In the genomic region with DNA sequence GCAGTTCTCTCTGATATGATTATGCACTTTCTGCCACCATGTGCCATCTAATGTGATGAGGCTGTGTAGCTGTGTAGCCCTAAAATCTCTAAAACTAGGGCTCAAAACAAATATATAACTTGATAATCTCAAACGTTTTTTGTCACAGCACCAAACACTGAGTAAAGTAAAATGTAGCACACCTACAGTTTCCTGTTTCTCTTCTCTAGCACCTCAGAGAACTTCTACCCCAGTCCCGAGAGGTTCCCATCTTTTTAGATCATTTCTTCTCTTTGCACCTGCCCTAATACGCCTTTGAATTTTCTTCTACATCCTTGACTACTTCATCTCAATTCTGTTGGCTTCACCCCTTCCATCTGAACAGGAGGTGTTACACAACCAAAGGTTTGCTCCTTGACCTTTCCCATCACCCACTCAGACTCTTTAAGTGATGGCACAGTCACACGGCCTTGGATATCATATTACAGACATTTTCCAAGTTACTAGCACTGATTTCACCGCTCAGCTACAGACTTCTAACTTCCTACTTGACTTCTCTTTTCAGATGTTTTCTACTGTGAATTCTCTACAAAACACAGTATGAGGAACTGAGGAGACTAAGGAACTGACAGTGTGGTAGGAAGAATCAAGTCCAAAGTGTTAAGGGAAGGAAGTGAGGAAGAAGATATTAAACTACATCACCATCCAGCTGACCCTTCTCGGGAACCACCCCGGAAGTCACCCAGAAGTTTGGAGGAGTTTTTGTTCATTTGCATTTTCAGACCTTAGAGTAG, we compare ENCODE assay signal across 16 mouse cellular contexts.
DNase-seq lines count a peak whose midpoint lies in the region; ATAC-seq and TF ChIP-seq lines count a peak whose summit lies in the region.
"Had no signal": no experiment of that assay in that cellular context is flagged by ENCODE, and none has a peak within 500 bp of the region (broad histone marks: within the 10 kb centered on the region; RNA-seq: fewer than 3 reads in every experiment).

No protein-coding gene starts in this region.

- in situ Hi-C loops in CH12.LX (cut with MboI; ENCODE audit: low pct_ligation_motif_present, low pct_unique_long_range_greater_than_20kb, low sequenced_read_pairs) = no loop called here

- no peak overlapping the region for H3K4me3 ChIP-seq in lung, postnatal 0 days (ENCODE audit: low read depth, low read length)
- H3K4me3 ChIP-seq in CH12.LX (replicated peaks in 1 of 3; ENCODE audit: low read depth in 2 of 3, low read length in 2 of 3, poor library complexity in 1 of 3) = no peak overlapping the region
- no peak overlapping the region for H3K4me3 ChIP-seq in hindbrain, embryonic 12.5 days
- H3K4me3 ChIP-seq: limb, embryonic 12.5 days had no signal

- no peaks in the 10 kb centered on the region for H3K4me1 ChIP-seq in lung, postnatal 0 days (ENCODE audit: insufficient read depth, low read depth, low read length)
- H3K4me1 ChIP-seq in CH12.LX (ENCODE audit: control insufficient read depth in 1 of 2, insufficient read depth in 2 of 2) = peaks cover 13 to 34% of the 10 kb centered on the region in 2 experiments
- H3K4me1 ChIP-seq in hindbrain, embryonic 12.5 days = no peaks in the 10 kb centered on the region

- DNase-seq in lung, postnatal 0 days (ENCODE audit: low spot score) = peak; percentile 49
- DNase-seq in lung, postnatal 4 days = no peak
- peak; percentile 43 for DNase-seq in CH12.LX (ENCODE audit: extremely low read depth)
- peak; percentile 64 for DNase-seq in induced T-regulatory cell, adult 2 months (ENCODE audit: low read depth)
- peak; percentile 70 for DNase-seq in splenic B cell, adult 2 months (ENCODE audit: low read depth, low spot score)
- no peak for DNase-seq in MN1 (ENCODE audit: low spot score)
- DNase-seq: cerebellum, adult 11-12 months; heart, adult 18-20 months; kidney, postnatal 14 days; layer of hippocampus, postnatal 36 days; right cerebral cortex, postnatal 4 days; thymus, postnatal 4 days had no signal

- no peaks in the 10 kb centered on the region for H3K79me2 ChIP-seq in CH12.LX (replicated peaks; ENCODE audit: control insufficient read depth, extremely low read depth, insufficient read depth, poor library complexity, severe bottlenecking)

- no peaks in the 10 kb centered on the region for H3K36me3 ChIP-seq in lung, postnatal 0 days (ENCODE audit: insufficient read depth, low read length)
- peaks cover 3 to 5% of the 10 kb centered on the region in 2 experiments for H3K36me3 ChIP-seq in CH12.LX (replicated peaks in 1 of 2; ENCODE audit: control insufficient read depth in 1 of 2, insufficient read depth in 1 of 2, low read length in 1 of 2)
- H3K36me3 ChIP-seq in splenic B cell, adult 2 months (ENCODE audit: control insufficient read depth, insufficient read depth, low read length, poor library complexity, severe bottlenecking) = no peaks in the 10 kb centered on the region
- no peaks in the 10 kb centered on the region for H3K36me3 ChIP-seq in hindbrain, embryonic 12.5 days
- H3K36me3 ChIP-seq: limb, embryonic 12.5 days had no signal

- no peak overlapping the region for H3K4me2 ChIP-seq in lung, postnatal 0 days (replicated peaks; ENCODE audit: low read depth, low read length)
- H3K4me2 ChIP-seq in CH12.LX (ENCODE audit: insufficient read depth, low read depth, poor library complexity, severe bottlenecking) = no peak overlapping the region
- H3K4me2 ChIP-seq in hindbrain, embryonic 12.5 days (replicated peaks) = no peak overlapping the region
- H3K4me2 ChIP-seq: limb, embryonic 12.5 days had no signal

- TF ChIP-seq RAD21 in CH12.LX (IDR thresholded peaks at IDR 0.05; ENCODE audit: low read depth, low read length) = no peak

- H3K27ac ChIP-seq in lung, postnatal 0 days (ENCODE audit: low read length) = no peak overlapping the region
- H3K27ac ChIP-seq in CH12.LX (ENCODE audit: insufficient read depth, low read depth) = peak overlapping the region; percentile 56
- H3K27ac ChIP-seq in hindbrain, embryonic 12.5 days = no peak overlapping the region
- H3K27ac ChIP-seq: limb, embryonic 12.5 days; stomach, postnatal 0 days had no signal

- H3K27me3 ChIP-seq in lung, postnatal 0 days (replicated peaks; ENCODE audit: insufficient read depth, low read length) = no peaks in the 10 kb centered on the region
- no peaks in the 10 kb centered on the region for H3K27me3 ChIP-seq in CH12.LX (replicated peaks)
- no peaks in the 10 kb centered on the region for H3K27me3 ChIP-seq in splenic B cell, adult 2 months (ENCODE audit: control insufficient read depth, insufficient read depth, low read length, poor library complexity, severe bottlenecking)
- no peaks in the 10 kb centered on the region for H3K27me3 ChIP-seq in hindbrain, embryonic 12.5 days
- H3K27me3 ChIP-seq: limb, embryonic 12.5 days had no signal

- no peak for TF ChIP-seq CTCF in lung, postnatal 0 days (IDR thresholded peaks at IDR 0.05)
- no peak for TF ChIP-seq CTCF in CH12.LX (conservative IDR thresholded peaks at IDR 0.05 in 1 of 2, IDR thresholded peaks at IDR 0.05 in 1 of 2; ENCODE audit: low read depth in 2 of 2, low read length in 2 of 2)

- no peak for TF ChIP-seq POLR2A in CH12.LX (IDR thresholded peaks at IDR 0.05; ENCODE audit: low read depth, low read length)

- ATAC-seq in lung, postnatal 0 days = no peak
- ATAC-seq in hindbrain, embryonic 12.5 days (ENCODE audit: low FRiP score) = no peak
- ATAC-seq: intestine, embryonic 16.5 days had no signal

- no peaks in the 10 kb centered on the region for H3K9me3 ChIP-seq in lung, postnatal 0 days (ENCODE audit: low read length)
- H3K9me3 ChIP-seq in CH12.LX (replicated peaks; ENCODE audit: low read length) = peaks cover 10% of the 10 kb centered on the region
- peaks cover 4% of the 10 kb centered on the region; the same call in 1 of the 2 replicates for H3K9me3 ChIP-seq in hindbrain, embryonic 12.5 days (replicated peaks)
- H3K9me3 ChIP-seq: limb, embryonic 12.5 days had no signal

- TF ChIP-seq EP300 in lung, postnatal 0 days (IDR thresholded peaks at IDR 0.05) = no peak
- TF ChIP-seq EP300 in CH12.LX (IDR thresholded peaks at IDR 0.05; ENCODE audit: low read length) = no peak; the same call in 1 of the 2 replicates

- dilution Hi-C loops in CH12.LX (cut with MboI; ENCODE audit: extremely low pct_ligation_motif_present, extremely low pct_unique_long_range_greater_than_20kb, low sequenced_read_pairs) = no loop called here

- no peak overlapping the region for H3K9ac ChIP-seq in lung, postnatal 0 days (replicated peaks; ENCODE audit: low read depth)
- H3K9ac ChIP-seq in CH12.LX (ENCODE audit: insufficient read depth, low read depth) = no peak overlapping the region
- H3K9ac ChIP-seq in hindbrain, embryonic 12.5 days = no peak overlapping the region
- H3K9ac ChIP-seq: limb, embryonic 12.5 days had no signal

- WGBS in lung, postnatal 0 days = 63% methylated on average over 7 of the region's 7 CpGs
- WGBS in hindbrain, embryonic 12.5 days = 80% methylated on average over 7 of the region's 7 CpGs

TF ChIP-seq in CH12.LX, 34 proteins besides CTCF, POLR2A, EP300 and RAD21 (continues in another document):
- TF ChIP-seq MAX (IDR thresholded peaks at IDR 0.05; ENCODE audit: low read length) (no peak), ZC3H11A (IDR thresholded peaks at IDR 0.05; ENCODE audit: low read depth, low read length) (no peak), PAX5 (IDR thresholded peaks at IDR 0.05; ENCODE audit: low read length) (no peak), ZKSCAN1 (IDR thresholded peaks at IDR 0.05; ENCODE audit: borderline replicate concordance, low read depth, low read length) (no peak), JUN (IDR thresholded peaks at IDR 0.05; ENCODE audit: insufficient read depth, low read depth, low read length) (no peak), E2F4 (IDR thresholded peaks at IDR 0.05; ENCODE audit: insufficient replicate concordance, low read depth, low read length) (no peak), HCFC1 (IDR thresholded peaks at IDR 0.05; ENCODE audit: low read depth, low read length) (peak; percentile 27; the same call in 1 of the 2 replicates), RCOR1 (conservative IDR thresholded peaks at IDR 0.05; ENCODE audit: low read depth, low read length) (no peak), MAZ (IDR thresholded peaks at IDR 0.05; ENCODE audit: low read depth, low read length) (no peak), NRF1 (IDR thresholded peaks at IDR 0.05; ENCODE audit: low read depth, low read length) (no peak), JUND (conservative IDR thresholded peaks at IDR 0.05; ENCODE audit: low read depth, low read length) (no peak), TBP (conservative IDR thresholded peaks at IDR 0.05; ENCODE audit: low read depth, low read length) (no peak), USF1 (IDR thresholded peaks at IDR 0.05; ENCODE audit: low read depth, low read length) (no peak), MYC (IDR thresholded peaks at IDR 0.05; ENCODE audit: low read depth, low read length) (no peak), SIN3A (IDR thresholded peaks at IDR 0.05; ENCODE audit: low read length) (no peak), CHD2 (IDR thresholded peaks at IDR 0.05; ENCODE audit: low read length) (peak; percentile 4; the same call in 1 of the 2 replicates), ZMIZ1 (IDR thresholded peaks at IDR 0.05; ENCODE audit: low read depth, low read length) (no peak), ETS1 (conservative IDR thresholded peaks at IDR 0.05; ENCODE audit: low read depth, low read length) (peak; percentile 50), MAFK (IDR thresholded peaks at IDR 0.05; ENCODE audit: insufficient replicate concordance, low read length) (no peak), NELFE (IDR thresholded peaks at IDR 0.05; ENCODE audit: low read depth, low read length) (no peak), MEF2A (IDR thresholded peaks at IDR 0.05; ENCODE audit: borderline replicate concordance, low read depth, low read length) (no peak), IRF4 (IDR thresholded peaks at IDR 0.05; ENCODE audit: low read depth, low read length) (no peak), CHD1 (IDR thresholded peaks at IDR 0.05; ENCODE audit: low read depth, low read length) (no peak), ELF1 (IDR thresholded peaks at IDR 0.05; ENCODE audit: low read depth, low read length) (peak; percentile 77), SMC3 (IDR thresholded peaks at IDR 0.05; ENCODE audit: low read depth, low read length) (no peak), KAT2A (IDR thresholded peaks at IDR 0.05; ENCODE audit: insufficient replicate concordance, low read length) (no peak), TCF12 (IDR thresholded peaks at IDR 0.05; ENCODE audit: low read depth, low read length) (no peak), MXI1 (IDR thresholded peaks at IDR 0.05; ENCODE audit: low read depth, low read length) (no peak), ZNF384 (IDR thresholded peaks at IDR 0.05; ENCODE audit: low read depth, low read length) (no peak), POLR2AphosphoS2 (IDR thresholded peaks at IDR 0.05; ENCODE audit: low read depth, low read length) (no peak), GABPA (IDR thresholded peaks at IDR 0.05; ENCODE audit: insufficient replicate concordance, low read depth, low read length) (no peak), BHLHE40 (IDR thresholded peaks at IDR 0.05; ENCODE audit: low read depth, low read length) (no peak)

Comparison
In these comparisons a context has a peak if more than half of its experiments do, and no peak if none do; other contexts are left out.
1. DNase-seq: peak in lung, postnatal 0 days (single experiment), CH12.LX (single experiment), induced T-regulatory cell, adult 2 months (single experiment) and splenic B cell, adult 2 months (single experiment); none in lung, postnatal 4 days (0 of 2) and MN1 (single experiment).